Mouse (Mus musculus) Patski (cell line): ENCODE measurements around the gene Nfya. TPM values are rescaled to one million over a fixed set of nuclear protein-coding genes. Genes with fewer than 3 reads are reported as not detected.

Experiments
- ATAC-seq: fragments of 100-300 bp; one replicate; pipeline ENCODE4 v1.8.0; 2021
- CTCF ChIA-PET: fragments of 350-600 bp; sonication (Branson Sonifier 250); formaldehyde crosslinking; loops from one replicate; lab custom pipeline; 2022; ENCODE audit warnings: inconsistent platforms; lab: Charles Lee
- POLR2A ChIA-PET: fragments of 350-600 bp; sonication (Branson Sonifier 250); formaldehyde crosslinking; loops from one replicate; lab custom pipeline; 2022; ENCODE audit warnings: antibody characterized with exemption, inconsistent platforms; lab: Charles Lee
- DNase-seq: peaks from one replicate; pipeline ENCODE4 v3.0.0-alpha.2; 2011; ENCODE audit warnings: low read depth, low spot score
- H3K27me3 ChIP-seq: fragments of 371-371 bp; one replicate; pipeline ENCODE4 v1.5.1; 2021
- CTCF ChIP-seq: fragments of 100-300 bp; IDR thresholded peaks from one replicate; pipeline ENCODE4 v1.5.1; 2021
- in situ Hi-C: fragments of 300-500 bp; cut with MboI; formaldehyde crosslinking; loops from 3 replicates; pipeline ENCODE4 v1.11.1; 2018; ENCODE audit warnings: low pct_unique_long_range_greater_than_20kb, mixed read lengths
- polyA plus RNA-seq: library from polyadenylated mRNA; unstranded; gene quantifications from one replicate; pipeline ENCODE4 v1.2.3, GENCODE M21; 2021

Nfya gene
- polyA plus RNA-seq, 1 experiment from 2014 or later: 57.3 TPM

DNA sequence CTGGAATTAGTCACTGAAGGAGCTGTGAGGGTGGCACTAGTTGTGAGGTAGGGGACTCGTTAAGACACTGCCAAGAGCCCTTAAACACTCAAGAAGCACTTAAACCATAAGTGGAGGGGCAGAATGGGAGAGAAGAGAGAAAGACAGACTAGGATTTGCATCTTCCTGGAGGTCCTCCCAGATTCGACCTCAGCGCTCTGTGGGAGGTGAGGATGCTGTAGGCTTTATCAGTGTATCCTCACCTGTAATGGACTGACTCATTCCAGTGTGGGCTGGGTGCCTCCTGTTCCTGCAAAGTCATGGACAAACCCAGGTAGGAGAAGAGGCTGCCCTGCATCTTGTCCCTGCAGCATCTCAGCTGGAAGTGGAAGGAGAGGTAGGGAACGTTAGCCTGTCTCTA lies 62.9 kb downstream of the Nfya start:
- no peak for ATAC-seq

DNA sequence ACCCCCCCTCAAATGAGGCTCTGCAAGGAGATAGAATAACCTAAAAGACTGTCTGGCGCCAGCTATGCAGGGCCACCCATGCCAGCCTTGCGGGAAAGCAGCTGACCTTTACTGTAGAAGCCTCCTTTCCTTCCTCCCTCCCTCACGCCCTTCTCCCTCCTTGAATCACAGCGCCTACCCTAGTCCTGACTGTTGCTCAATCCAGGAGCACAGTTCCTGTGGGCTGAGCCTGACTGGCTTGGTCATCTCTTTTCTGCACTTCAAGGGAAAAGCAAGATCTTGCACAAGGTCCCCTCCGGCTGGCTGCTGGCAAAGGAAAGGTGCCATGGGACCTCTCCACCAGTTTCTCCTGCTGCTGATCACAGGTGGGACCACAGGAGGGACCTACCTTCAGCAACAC lies 63.5 kb downstream of the Nfya start, which contains the start of gene Trem2:
TSS of gene Trem2 (plus strand) at position 171 of the 400 bp plus-strand sequence.
- peak; percentile 33 for ATAC-seq
- no peak for TF ChIP-seq CTCF
- DNase-seq: no peak

More for the DNA sequence above, 62.9 kb downstream of the Nfya start:
- ChIA-PET CTCF (interaction anchor here (2.5 kb wide), 1 partner anchor 10 kb away, joined by 8 read pairs; no protein-coding TSS in a partner anchor), POLR2A (no interaction called here)
- TF ChIP-seq CTCF: no peak
- in situ Hi-C loops: loop anchor here (25.0 kb wide), 1 partner anchor 235 kb away; no protein-coding TSS in a partner anchor
- no peaks in the 10 kb centered on the region for H3K27me3 ChIP-seq
- no peak for DNase-seq

DNA sequence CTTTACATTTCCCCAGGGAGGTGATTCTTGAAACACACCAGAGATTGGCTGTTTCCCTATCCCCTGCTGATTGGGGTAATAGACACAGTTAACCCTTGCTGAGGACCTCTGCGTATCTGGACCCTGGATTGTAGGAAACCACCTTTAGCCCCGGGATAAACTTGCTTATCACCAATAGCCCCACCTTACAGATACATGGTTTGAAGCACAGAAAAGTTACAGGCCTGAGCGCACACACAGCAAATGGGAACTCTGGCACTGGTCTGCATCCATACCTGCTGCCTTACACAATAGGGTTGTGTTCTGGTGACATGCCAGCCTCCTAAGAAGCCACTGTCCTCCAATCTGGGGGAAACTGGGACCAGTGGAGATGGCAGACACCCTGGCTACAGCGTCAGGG lies 63.9 kb downstream of the Nfya start:
- no peak for DNase-seq
- ChIA-PET CTCF (interaction anchor here (2.5 kb wide), 1 partner anchor 9 kb away, joined by 8 read pairs; no protein-coding TSS in a partner anchor), POLR2A (no interaction called here)
- no peaks in the 10 kb centered on the region for H3K27me3 ChIP-seq
- in situ Hi-C loops: loop anchor here (25.0 kb wide), 1 partner anchor 234 kb away; no protein-coding TSS in a partner anchor
- no peak for TF ChIP-seq CTCF
- ATAC-seq: peak; percentile 19

More for the DNA sequence above, 63.5 kb downstream of the Nfya start, which contains the start of gene Trem2:
- in situ Hi-C loops: loop anchor here (25.0 kb wide), 1 partner anchor 234 kb away; no protein-coding TSS in a partner anchor
- no peaks in the 10 kb centered on the region for H3K27me3 ChIP-seq
- POLR2A ChIA-PET: no interaction called here
- CTCF ChIA-PET: interaction anchor here (2.5 kb wide), 1 partner anchor 10 kb away, joined by 8 read pairs; no protein-coding TSS in a partner anchor

DNA sequence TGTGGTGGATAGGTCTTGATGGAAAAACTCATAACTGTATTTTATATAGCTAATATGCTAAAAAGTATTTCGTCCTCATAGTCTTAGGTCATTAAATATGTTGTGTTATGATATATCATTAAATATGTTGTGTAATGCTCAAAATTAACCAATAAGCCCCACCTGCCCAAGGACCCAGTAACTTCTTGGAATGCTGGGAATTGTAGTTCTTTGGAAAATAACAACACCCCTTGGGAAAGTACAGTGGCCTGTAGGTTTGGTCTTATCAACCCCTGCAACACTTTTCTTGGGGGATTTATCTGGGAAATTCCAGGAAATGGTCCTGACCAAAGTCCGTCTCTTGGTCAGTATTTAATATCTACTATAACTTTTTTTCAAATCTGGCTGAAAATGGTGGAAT lies 66.6 kb downstream of the Nfya start:
- ATAC-seq: no peak
- in situ Hi-C loops: loop anchor here (25.0 kb wide), 1 partner anchor 231 kb away; no protein-coding TSS in a partner anchor
- no peaks in the 10 kb centered on the region for H3K27me3 ChIP-seq
- ChIA-PET POLR2A (no interaction called here), CTCF (no interaction called here)
- DNase-seq: no peak
- TF ChIP-seq CTCF: no peak

DNA sequence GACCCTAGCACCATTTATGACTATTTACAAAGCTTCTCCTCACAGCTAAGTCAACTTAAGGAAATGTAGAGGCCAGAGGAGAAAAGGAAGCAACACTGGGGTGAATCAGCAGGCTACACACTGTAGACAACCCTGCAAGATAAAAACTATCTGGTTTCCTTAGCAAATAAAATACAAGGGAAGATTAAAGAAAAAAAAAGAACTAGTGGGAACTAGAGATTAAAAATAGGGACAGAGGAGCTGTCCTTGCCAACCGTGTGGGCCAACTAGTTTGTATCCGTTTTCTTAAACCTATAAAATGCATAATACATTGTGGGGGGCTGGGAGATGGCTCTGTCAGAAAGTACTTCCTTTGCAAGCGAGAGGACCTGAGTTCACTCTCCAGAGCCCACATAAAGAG lies 67.8 kb downstream of the Nfya start:
- ChIA-PET POLR2A (no interaction called here), CTCF (no interaction called here)
- no peak for DNase-seq
- in situ Hi-C loops: loop anchor here (25.0 kb wide), 1 partner anchor 230 kb away; no protein-coding TSS in a partner anchor
- no peak for TF ChIP-seq CTCF
- ATAC-seq: no peak
- H3K27me3 ChIP-seq: no peaks in the 10 kb centered on the region

DNA sequence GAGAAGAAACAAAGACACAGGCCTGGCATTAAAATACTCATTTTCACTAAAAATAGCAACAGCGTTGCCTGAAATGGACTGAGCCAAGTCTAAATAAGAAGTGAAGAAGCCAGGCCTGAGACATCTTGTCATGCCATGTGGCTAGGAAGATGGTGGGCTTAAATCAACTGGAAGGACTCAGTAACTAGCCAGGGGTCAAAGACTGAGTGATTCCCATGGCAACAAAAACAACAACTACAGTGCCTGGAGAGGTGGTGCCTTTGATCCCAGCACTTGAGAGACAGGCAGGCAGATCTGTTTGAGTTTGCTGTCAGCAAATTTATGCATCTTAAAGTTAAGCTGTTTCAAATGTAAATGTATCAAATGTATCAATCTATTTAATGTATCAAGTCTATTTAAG lies 69.4 kb downstream of the Nfya start:
- CTCF ChIA-PET: no interaction called here
- ATAC-seq (no peak), DNase-seq (no peak)
- TF ChIP-seq CTCF: no peak
- POLR2A ChIA-PET: no interaction called here
- H3K27me3 ChIP-seq: no peaks in the 10 kb centered on the region
- in situ Hi-C loops: loop anchor here (25.0 kb wide), 1 partner anchor 228 kb away; no protein-coding TSS in a partner anchor

Other genes with a start within 250 kb of the Nfya start
- 0.09 TPM for gene A530064D06Rik, start 242.6 kb downstream of the Nfya start, polyA plus RNA-seq
- gene Trem1, start 177.1 kb downstream of the Nfya start, polyA plus RNA-seq: not detected
- gene Trem3, start 162.1 kb downstream of the Nfya start, polyA plus RNA-seq: 0.06 TPM
- gene Treml4, start 145.6 kb downstream of the Nfya start, polyA plus RNA-seq: not detected
- not detected for gene Treml2, start 110.4 kb downstream of the Nfya start, polyA plus RNA-seq
- 0.03 TPM for gene B430306N03Rik, start 93.8 kb downstream of the Nfya start, polyA plus RNA-seq
- 0.45 TPM for gene Trem2, start 63.5 kb downstream of the Nfya start, polyA plus RNA-seq
- not detected for gene Treml1, start 50.0 kb downstream of the Nfya start, polyA plus RNA-seq
- 37.7 TPM for gene Oard1, start 108 bp upstream of the Nfya start, polyA plus RNA-seq
- 0.10 TPM for gene Apobec2, start 23.0 kb upstream of the Nfya start, polyA plus RNA-seq
- 0.06 TPM for gene Tspo2, start 41.6 kb upstream of the Nfya start, polyA plus RNA-seq
- 0.05 TPM for gene Unc5cl, start 45.0 kb upstream of the Nfya start, polyA plus RNA-seq